Mouse (Mus musculus) gastrocnemius, adult 8-10 months (tissue): Measurements from ENCODE around the gene Fat4. TPM values are rescaled to one million over a fixed set of nuclear protein-coding genes. Genes with fewer than 3 reads are reported as not detected.

Experiments
- DNase-seq, 2 experiments: peaks; one replicate each; pipeline ENCODE4 v3.0.0; 2022; ENCODE audit warnings: low spot score in 2 of 2
- total RNA-seq, 4 experiments: library from RNA; stranded (reverse); gene quantifications; 2 replicates each; pipeline ENCODE4 v1.2.4; 2022

The Fat4 gene
- total RNA-seq, 4 experiments from 2014 or later, result 1.6 to 2.6 (median 2.0) TPM

- no peak for DNase-seq
Measured at GRCm38 (mm10) chr3:38906832-38907231, 20.1 kb downstream of the Fat4 start.

- no peak for DNase-seq
Measured at GRCm38 (mm10) chr3:38907676-38908425, 21.1 kb downstream of the Fat4 start.

GRCm38 (mm10) chr3:38908426-38909111 is 21.8 kb downstream of the Fat4 start:
- no peak for DNase-seq

GRCm38 (mm10) chr3:38912768-38913487 is 26.2 kb downstream of the Fat4 start:
- DNase-seq, result no peak

DNA sequence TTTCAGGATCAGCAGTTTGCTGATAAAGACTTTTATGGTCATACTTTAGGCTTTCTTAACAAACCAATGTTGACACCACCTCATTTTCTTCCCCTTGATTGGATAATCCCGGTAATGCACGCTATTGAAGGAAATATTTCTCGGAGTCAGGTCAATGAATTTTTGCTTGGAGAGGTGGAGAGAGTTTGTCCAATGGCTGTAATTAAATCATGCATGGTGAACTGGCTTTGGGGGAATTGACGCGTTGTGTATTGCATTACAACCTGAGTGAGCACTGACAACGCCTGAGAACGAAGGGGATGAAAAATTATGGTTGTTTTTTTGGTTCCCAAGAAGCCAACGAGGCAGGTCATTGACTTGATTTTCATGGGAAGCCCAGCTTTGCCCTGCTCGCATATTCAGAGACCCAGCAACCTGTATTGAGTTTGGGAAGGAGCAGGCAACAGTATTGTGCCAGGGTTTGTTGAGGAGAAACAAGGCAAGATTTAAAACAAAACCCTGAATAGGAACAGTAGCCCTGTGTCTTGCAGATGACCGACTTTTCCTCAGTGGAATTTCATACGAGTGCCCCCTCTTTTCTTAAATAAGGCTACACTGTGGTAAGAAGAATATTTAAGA is 26.9 kb downstream of the Fat4 start:
- DNase-seq, result no peak

GRCm38 (mm10) chr3:38918926-38919325 is 32.2 kb downstream of the Fat4 start:
- DNase-seq, result no peak

DNA sequence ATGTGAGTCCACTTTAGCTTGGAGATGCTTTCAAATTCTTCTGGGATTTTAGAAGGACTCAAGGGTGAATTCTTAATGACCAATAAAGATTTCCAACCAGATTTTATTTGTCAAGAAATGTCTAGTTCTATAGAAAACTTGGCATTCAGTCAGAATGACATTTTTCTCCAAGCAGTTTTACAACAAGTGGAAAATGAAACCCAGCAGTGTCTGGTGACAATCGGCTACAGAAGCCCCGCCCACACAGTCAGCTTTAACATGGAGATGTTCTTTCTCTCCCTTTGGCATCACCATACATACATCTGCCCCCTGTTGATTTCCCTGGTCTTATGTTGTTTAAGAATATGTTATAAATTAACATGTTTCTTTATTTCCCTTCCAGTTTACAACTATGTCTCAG is 34.3 kb downstream of the Fat4 start:
- no peak for DNase-seq

GRCm38 (mm10) chr3:38923251-38923686 is 36.5 kb downstream of the Fat4 start:
- DNase-seq, result no peak

DNA sequence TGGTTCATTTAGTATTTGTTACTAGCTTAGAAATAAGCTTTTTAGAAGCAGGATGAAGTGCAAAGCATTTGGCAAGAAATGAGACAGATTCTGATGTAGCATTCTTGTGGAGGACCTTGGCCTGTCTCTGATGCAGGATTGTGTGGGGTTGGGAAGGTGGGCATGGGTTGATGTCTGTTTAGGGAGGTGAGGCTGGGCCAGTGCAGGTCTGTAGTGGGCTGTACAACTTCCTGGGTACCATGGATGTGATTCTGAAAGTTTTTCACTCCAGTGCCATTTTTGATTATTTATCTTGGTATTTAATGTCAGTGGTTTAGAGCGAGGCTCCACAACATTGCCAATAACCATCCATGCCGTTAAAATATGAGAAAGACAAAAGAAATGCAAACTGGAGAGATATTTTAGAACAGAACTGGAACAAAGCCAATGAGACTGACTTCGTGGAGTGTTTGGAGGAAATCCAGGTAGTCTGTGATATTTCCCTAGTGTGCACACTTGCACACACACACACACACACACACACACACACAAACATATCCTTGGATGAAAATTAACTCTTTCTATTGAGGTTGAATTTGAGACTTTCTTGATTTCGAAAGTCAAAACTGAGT is 41.4 kb downstream of the Fat4 start:
- no peak for DNase-seq

DNA sequence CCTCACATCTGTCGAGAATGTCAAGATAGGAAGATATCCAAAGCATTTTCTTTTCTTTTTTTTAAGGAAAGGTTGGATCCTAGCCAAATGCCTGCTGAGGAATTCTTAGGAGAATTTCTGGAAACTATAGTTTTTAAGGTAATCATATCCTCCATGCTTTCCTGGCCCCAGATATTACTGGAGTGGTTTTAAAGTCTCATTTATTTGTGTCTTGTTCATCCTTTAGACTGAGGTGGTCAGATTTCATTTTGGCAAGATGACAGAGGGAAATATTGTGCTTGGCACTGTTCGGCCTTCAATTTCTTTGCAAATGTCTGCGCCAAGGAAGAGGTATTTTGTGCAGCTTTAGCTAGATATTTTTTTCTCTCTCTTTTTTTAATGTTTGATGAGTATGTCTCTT is 42.0 kb downstream of the Fat4 start:
- DNase-seq, result no peak

GRCm38 (mm10) chr3:38934780-38935179 is 48.0 kb downstream of the Fat4 start:
- DNase-seq, result no peak

- peak in 1 of 2 experiments; percentile 10 for DNase-seq
Measured at GRCm38 (mm10) chr3:38936485-38936884, 49.7 kb downstream of the Fat4 start.

GRCm38 (mm10) chr3:38937159-38937558 is 50.4 kb downstream of the Fat4 start:
- no peak for DNase-seq

GRCm38 (mm10) chr3:38938136-38938535 is 51.4 kb downstream of the Fat4 start:
- DNase-seq, result no peak

GRCm38 (mm10) chr3:38939573-38939972 is 52.8 kb downstream of the Fat4 start:
- DNase-seq, result no peak

DNA sequence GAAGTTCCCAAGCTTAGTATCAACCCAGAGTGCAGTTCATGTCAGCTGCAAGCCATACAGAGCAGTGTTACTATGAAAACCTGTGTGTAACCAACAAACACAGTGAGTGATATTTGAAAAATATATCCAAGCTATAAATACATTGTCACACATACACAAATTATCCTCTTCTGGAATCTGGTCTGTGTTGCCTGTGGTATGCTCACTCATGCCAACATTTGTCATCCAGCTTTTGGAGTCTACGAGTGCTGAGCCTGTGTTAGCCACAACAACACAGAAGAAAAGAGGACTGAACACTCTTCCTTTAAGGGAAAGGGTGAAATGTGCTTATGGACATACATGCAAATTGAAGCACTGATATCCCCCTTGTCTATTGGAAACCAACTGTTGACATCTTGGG is 53.6 kb downstream of the Fat4 start:
- no peak for DNase-seq

GRCm38 (mm10) chr3:38945157-38945556 is 58.4 kb downstream of the Fat4 start:
- DNase-seq, result no peak

DNA sequence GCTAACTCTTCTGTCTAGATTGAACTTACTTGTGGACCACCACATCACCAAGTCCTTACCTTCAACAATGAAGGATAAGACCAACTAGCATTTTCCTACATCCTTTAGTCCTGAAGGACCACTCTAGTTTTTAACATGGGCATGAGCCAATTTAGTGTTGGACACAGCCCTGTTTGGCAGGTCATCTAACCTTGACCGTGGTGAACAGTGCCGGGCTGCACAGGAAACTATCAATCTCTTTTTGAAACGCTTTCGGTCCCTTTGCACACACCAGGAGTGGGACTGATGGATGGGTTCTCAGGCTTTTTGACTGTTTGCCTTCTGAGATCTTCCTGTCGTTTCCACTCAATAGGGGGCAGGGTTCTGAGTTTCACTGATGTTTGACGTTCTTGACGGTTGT is 61.0 kb downstream of the Fat4 start:
- no peak for DNase-seq

- DNase-seq, result no peak
Measured at GRCm38 (mm10) chr3:38952602-38953001, 65.9 kb downstream of the Fat4 start.

GRCm38 (mm10) chr3:38954196-38954595 is 67.5 kb downstream of the Fat4 start:
- DNase-seq, result no peak

DNA sequence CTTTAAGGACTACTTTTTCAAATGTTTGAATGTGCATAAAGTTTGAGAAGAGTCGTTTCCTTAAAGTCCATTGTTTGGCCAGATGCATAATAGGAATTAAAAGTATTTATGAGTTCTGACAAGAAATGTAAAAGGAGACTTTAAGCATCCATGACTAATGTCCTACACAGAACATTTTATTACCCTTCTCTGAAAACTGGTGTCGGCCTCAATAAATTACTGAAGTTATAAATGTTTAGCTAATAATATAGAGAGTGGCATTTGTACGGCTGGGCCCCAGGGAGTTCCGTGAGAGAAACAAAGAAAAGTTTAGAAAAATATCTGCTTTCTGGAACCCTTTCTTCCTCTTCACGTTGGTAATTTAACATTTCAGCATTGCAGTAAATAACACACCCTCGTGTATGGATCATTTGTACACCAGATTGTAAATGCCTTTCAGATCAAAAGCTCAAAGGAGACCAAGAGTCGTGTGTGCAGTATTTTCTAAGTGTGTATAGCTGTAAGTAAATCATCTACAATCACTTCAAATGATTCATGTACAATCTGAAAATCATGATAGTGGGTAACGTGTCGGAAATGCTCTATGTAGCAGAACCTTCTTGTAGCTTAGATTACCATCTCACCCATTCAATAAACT is 69.4 kb downstream of the Fat4 start:
- no peak for DNase-seq
